Mouse (Mus musculus): ENCODE results near the gene Cbx6. TPM values are rescaled to one million over a fixed set of nuclear protein-coding genes. Genes with fewer than 3 reads are reported as not detected.

Cbx6 gene
- polyA plus RNA-seq, 1 experiment: 26.1 TPM

DNA sequence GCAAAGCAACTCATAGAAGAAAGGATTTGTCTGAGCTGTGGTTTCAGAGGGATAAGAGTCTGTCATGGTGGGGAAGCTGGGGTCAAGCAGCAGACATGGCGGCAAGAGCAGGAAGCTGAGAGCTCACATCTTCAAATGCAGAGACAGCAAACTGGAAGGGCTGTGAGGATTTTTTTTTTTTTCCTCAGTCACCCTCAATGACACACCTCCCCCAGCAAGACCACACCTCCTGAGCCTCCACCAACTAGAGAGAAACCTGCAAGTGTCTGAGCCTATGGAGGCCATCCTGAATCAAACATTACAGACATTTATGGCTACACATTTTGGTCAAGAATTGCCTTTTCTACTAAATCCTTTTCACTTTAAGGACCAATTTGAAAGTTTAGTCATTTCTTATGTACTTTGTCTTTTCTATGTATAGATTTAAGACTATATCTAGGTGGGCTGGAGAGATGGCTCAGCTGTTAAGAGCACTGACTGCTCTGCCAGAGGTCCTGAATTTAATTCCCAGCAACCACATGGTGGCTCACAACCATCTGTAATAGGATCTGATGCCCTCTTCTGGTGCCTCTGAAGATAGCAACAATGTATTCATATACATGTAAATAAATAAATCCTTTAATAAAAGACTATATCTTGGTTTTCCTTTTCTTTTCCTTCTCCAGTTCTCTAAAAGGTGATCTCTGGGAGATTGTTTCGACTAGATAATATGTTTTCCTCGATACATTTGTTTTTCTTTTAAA, 32.9 kb upstream of the Cbx6 start:
- Histone ChIP-seq H3K4me2 (ENCODE audit: low read depth) (no peak overlapping the region), H3K27me3 (ENCODE audit: control insufficient read depth, insufficient read depth, insufficient read length) (no peaks in the 10 kb centered on the region), H3K4me3 (no peak overlapping the region), H3K79me2 (ENCODE audit: control insufficient read depth, insufficient read depth) (no peaks in the 10 kb centered on the region), H3K36me3 (ENCODE audit: control insufficient read depth, insufficient read depth) (no peaks in the 10 kb centered on the region), H3ac (ENCODE audit: control insufficient read depth, insufficient read length) (no peak overlapping the region)
- TF ChIP-seq POLR2A (IDR thresholded peaks at IDR 0.05; ENCODE audit: insufficient read length, low read depth): no peak
- no peak for TF ChIP-seq E2F4 (IDR thresholded peaks at IDR 0.05; ENCODE audit: insufficient read depth)
- TF ChIP-seq POLR2AphosphoS2 (IDR thresholded peaks at IDR 0.05; ENCODE audit: insufficient read length, low read depth): no peak
- TF ChIP-seq CEBPB (IDR thresholded peaks at IDR 0.05; ENCODE audit: insufficient read depth, poor library complexity, severe bottlenecking): no peak
- TF ChIP-seq SRF (IDR thresholded peaks at IDR 0.05; ENCODE audit: control insufficient read depth, insufficient read length, low read depth): no peak
- TF ChIP-seq MYOG (IDR thresholded peaks at IDR 0.05; ENCODE audit: control insufficient read depth in 1 of 3, insufficient read depth in 1 of 3, insufficient read length in 2 of 3, low read depth in 2 of 3): no peak
- no peak for TF ChIP-seq MAX (IDR thresholded peaks at IDR 0.05; ENCODE audit: low read depth)
- no peak for TF ChIP-seq TCF3 (IDR thresholded peaks at IDR 0.05; ENCODE audit: insufficient read length, low read depth)
- no peak for TF ChIP-seq TCF12 (IDR thresholded peaks at IDR 0.05; ENCODE audit: insufficient read depth, poor library complexity, severe bottlenecking)
- no peak for TF ChIP-seq REST (IDR thresholded peaks at IDR 0.05; ENCODE audit: insufficient read depth, insufficient read length)

DNA sequence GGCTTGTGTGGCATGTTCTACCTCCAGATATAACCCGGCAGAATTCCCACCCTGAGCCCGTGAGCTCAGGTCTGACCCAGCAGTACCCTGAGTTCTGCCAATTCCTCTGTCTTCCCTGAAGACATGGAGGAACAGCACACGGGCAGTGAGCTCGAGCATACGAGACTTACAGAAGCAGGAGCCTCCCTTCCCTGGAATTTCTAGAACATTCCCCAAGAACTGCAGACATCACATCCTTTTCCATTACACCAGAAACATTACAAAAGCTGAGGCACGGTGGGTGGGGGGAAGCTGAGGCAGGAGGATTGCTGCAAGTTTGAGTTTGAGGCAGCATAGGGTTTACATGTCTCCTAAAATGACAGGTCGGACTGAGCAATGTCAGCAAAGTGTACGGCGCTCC, 25.3 kb upstream of the Cbx6 start:
- no peak overlapping the region for H3K4me2 ChIP-seq (ENCODE audit: low read depth)
- H3ac ChIP-seq (ENCODE audit: control insufficient read depth, insufficient read length): no peak overlapping the region
- H3K27me3 ChIP-seq (ENCODE audit: control insufficient read depth, insufficient read depth, insufficient read length): no peaks in the 10 kb centered on the region
- TF ChIP-seq POLR2A (IDR thresholded peaks at IDR 0.05; ENCODE audit: insufficient read length, low read depth) (no peak), CEBPB (IDR thresholded peaks at IDR 0.05; ENCODE audit: insufficient read depth, poor library complexity, severe bottlenecking) (no peak), POLR2AphosphoS2 (IDR thresholded peaks at IDR 0.05; ENCODE audit: insufficient read length, low read depth) (no peak), MYOG (IDR thresholded peaks at IDR 0.05; ENCODE audit: control insufficient read depth in 1 of 3, insufficient read depth in 1 of 3, insufficient read length in 2 of 3, low read depth in 2 of 3) (no peak), SRF (IDR thresholded peaks at IDR 0.05; ENCODE audit: control insufficient read depth, insufficient read length, low read depth) (no peak), REST (IDR thresholded peaks at IDR 0.05; ENCODE audit: insufficient read depth, insufficient read length) (no peak), E2F4 (IDR thresholded peaks at IDR 0.05; ENCODE audit: insufficient read depth) (no peak), USF1 (IDR thresholded peaks at IDR 0.05; ENCODE audit: low read depth) (no peak), MYOD1 (IDR thresholded peaks at IDR 0.05; ENCODE audit: control insufficient read depth in 1 of 3, insufficient read length in 2 of 3, low read depth in 2 of 3) (no peak)
- no peaks in the 10 kb centered on the region for H3K36me3 ChIP-seq (ENCODE audit: control insufficient read depth, insufficient read depth)
- no peaks in the 10 kb centered on the region for H3K79me2 ChIP-seq (ENCODE audit: control insufficient read depth, insufficient read depth)
- H3K4me3 ChIP-seq: no peak overlapping the region

DNA sequence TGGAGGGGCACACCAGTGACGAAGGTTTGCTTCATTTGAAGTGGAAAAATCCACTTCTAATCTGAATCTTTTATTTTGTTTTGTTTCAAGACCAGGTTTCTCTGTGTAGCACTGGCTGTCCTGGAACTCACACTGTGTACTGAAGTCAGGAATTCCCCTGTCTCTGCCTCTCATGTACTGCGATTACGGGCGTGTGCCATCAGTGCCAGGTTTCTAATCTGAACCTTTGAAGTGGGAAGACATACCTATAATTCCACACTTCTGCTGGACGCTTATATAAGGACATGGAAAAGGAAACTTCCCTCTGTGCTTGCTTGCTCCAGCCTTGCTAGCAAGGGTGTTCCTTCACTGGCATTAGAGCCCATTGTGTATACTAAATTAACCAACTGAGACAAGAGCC, 24.5 kb upstream of the Cbx6 start:
- Histone ChIP-seq H3ac (ENCODE audit: control insufficient read depth, insufficient read length) (no peak overlapping the region), H3K4me3 (no peak overlapping the region), H3K36me3 (ENCODE audit: control insufficient read depth, insufficient read depth) (no peaks in the 10 kb centered on the region), H3K27me3 (ENCODE audit: control insufficient read depth, insufficient read depth, insufficient read length) (no peaks in the 10 kb centered on the region), H3K4me2 (ENCODE audit: low read depth) (no peak overlapping the region), H3K79me2 (ENCODE audit: control insufficient read depth, insufficient read depth) (no peaks in the 10 kb centered on the region)
- no peak for TF ChIP-seq CEBPB (IDR thresholded peaks at IDR 0.05; ENCODE audit: insufficient read depth, poor library complexity, severe bottlenecking)
- no peak for TF ChIP-seq TCF12 (IDR thresholded peaks at IDR 0.05; ENCODE audit: insufficient read depth, poor library complexity, severe bottlenecking)
- TF ChIP-seq POLR2AphosphoS2 (IDR thresholded peaks at IDR 0.05; ENCODE audit: insufficient read length, low read depth): no peak
- no peak for TF ChIP-seq USF1 (IDR thresholded peaks at IDR 0.05; ENCODE audit: low read depth)
- TF ChIP-seq E2F4 (IDR thresholded peaks at IDR 0.05; ENCODE audit: insufficient read depth): no peak
- TF ChIP-seq REST (IDR thresholded peaks at IDR 0.05; ENCODE audit: insufficient read depth, insufficient read length): no peak
- no peak for TF ChIP-seq MYOD1 (IDR thresholded peaks at IDR 0.05; ENCODE audit: control insufficient read depth in 1 of 3, insufficient read length in 2 of 3, low read depth in 2 of 3)
- no peak for TF ChIP-seq POLR2A (IDR thresholded peaks at IDR 0.05; ENCODE audit: insufficient read length, low read depth)
- no peak for TF ChIP-seq SRF (IDR thresholded peaks at IDR 0.05; ENCODE audit: control insufficient read depth, insufficient read length, low read depth)
- no peak for TF ChIP-seq MAX (IDR thresholded peaks at IDR 0.05; ENCODE audit: low read depth)
- no peak for TF ChIP-seq MYOG (IDR thresholded peaks at IDR 0.05; ENCODE audit: control insufficient read depth in 1 of 3, insufficient read depth in 1 of 3, insufficient read length in 2 of 3, low read depth in 2 of 3)
- no peak for TF ChIP-seq TCF3 (IDR thresholded peaks at IDR 0.05; ENCODE audit: insufficient read length, low read depth)

DNA sequence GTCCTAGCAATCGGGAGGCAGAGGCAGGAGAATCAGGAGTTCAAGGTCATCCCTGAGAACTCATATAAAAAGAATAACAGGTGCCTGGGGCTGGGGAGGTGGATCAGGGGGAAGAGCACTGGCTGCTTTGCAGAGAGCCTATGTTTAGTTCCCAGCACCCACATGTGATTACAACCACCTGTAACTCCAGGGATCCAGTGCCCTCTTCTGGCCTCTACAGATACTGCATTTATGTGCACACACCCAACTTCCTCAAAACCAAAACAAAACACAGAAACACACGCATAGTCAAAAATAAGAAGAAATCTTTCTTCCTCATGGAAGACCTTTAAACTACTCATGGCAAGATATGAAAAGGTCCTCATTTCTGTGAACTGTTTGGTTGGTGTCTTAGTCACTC, 15.7 kb upstream of the Cbx6 start:
- Histone ChIP-seq H3K36me3 (ENCODE audit: control insufficient read depth, insufficient read depth) (no peaks in the 10 kb centered on the region), H3K79me2 (ENCODE audit: control insufficient read depth, insufficient read depth) (no peaks in the 10 kb centered on the region), H3ac (ENCODE audit: control insufficient read depth, insufficient read length) (no peak overlapping the region), H3K27me3 (ENCODE audit: control insufficient read depth, insufficient read depth, insufficient read length) (no peaks in the 10 kb centered on the region), H3K4me2 (ENCODE audit: low read depth) (no peak overlapping the region), H3K4me3 (no peak overlapping the region)
- TF ChIP-seq SRF (IDR thresholded peaks at IDR 0.05; ENCODE audit: control insufficient read depth, insufficient read length, low read depth) (no peak), USF1 (IDR thresholded peaks at IDR 0.05; ENCODE audit: low read depth) (no peak), REST (IDR thresholded peaks at IDR 0.05; ENCODE audit: insufficient read depth, insufficient read length) (no peak), MYOD1 (IDR thresholded peaks at IDR 0.05; ENCODE audit: control insufficient read depth in 1 of 3, insufficient read length in 2 of 3, low read depth in 2 of 3) (no peak), MYOG (IDR thresholded peaks at IDR 0.05; ENCODE audit: control insufficient read depth in 1 of 3, insufficient read depth in 1 of 3, insufficient read length in 2 of 3, low read depth in 2 of 3) (no peak), TCF3 (IDR thresholded peaks at IDR 0.05; ENCODE audit: insufficient read length, low read depth) (no peak), MAX (IDR thresholded peaks at IDR 0.05; ENCODE audit: low read depth) (no peak), POLR2AphosphoS2 (IDR thresholded peaks at IDR 0.05; ENCODE audit: insufficient read length, low read depth) (no peak), POLR2A (IDR thresholded peaks at IDR 0.05; ENCODE audit: insufficient read length, low read depth) (no peak), E2F4 (IDR thresholded peaks at IDR 0.05; ENCODE audit: insufficient read depth) (no peak), TCF12 (IDR thresholded peaks at IDR 0.05; ENCODE audit: insufficient read depth, poor library complexity, severe bottlenecking) (no peak)
